Mouse (Mus musculus) embryonic facial prominence, embryonic 11.5 days (tissue): ENCODE data around the gene Cdkn1a. TPM values are rescaled to one million over a fixed set of nuclear protein-coding genes. Genes with fewer than 3 reads are reported as not detected.

Experiments used
- ATAC-seq: fragments of 200-750 bp; cut with Nextera tagmentation; replicated peaks from 2 replicates; pipeline ENCODE4 v1.8.0; 2017; ENCODE audit warnings: low read depth; ENCODE audit not compliant: insufficient number of reproducible peaks, low FRiP score, low TSS enrichment
- DNase-seq: peaks from one replicate; pipeline ENCODE4 v3.0.0-alpha.2; 2015; ENCODE audit warnings: low spot score
- H3K27ac ChIP-seq: fragments of 300-500 bp; sonication (generic); replicated peaks from 2 replicates; pipeline ENCODE4 v1.5.1; 2014; ENCODE audit warnings: mild to moderate bottlenecking, low read depth, low read length, control low read depth
- H3K27me3 ChIP-seq: fragments of 300-500 bp; sonication (generic); 2 replicates; pipeline ENCODE4 v1.6.1; 2014; ENCODE audit warnings: mild to moderate bottlenecking, low read length, moderate library complexity, mixed read lengths; ENCODE audit not compliant: control insufficient read depth, insufficient read depth
- H3K36me3 ChIP-seq: fragments of 300-500 bp; sonication (generic); replicated peaks from 2 replicates; pipeline ENCODE4 v1.6.1; 2014; ENCODE audit warnings: low read depth, mild to moderate bottlenecking, low read length, moderate library complexity, mixed read lengths; ENCODE audit not compliant: control insufficient read depth, insufficient read depth
- H3K4me1 ChIP-seq: fragments of 300-500 bp; sonication (generic); 2 replicates; pipeline ENCODE4 v1.6.1; 2014; ENCODE audit warnings: low read length, mixed read lengths; ENCODE audit not compliant: control insufficient read depth, insufficient read depth
- H3K4me2 ChIP-seq: fragments of 300-500 bp; sonication (generic); 2 replicates; pipeline ENCODE4 v1.6.1; 2014; ENCODE audit warnings: low read depth, mild to moderate bottlenecking, control low read depth, low read length, moderate library complexity
- H3K4me3 ChIP-seq: fragments of 300-500 bp; sonication (generic); 2 replicates; pipeline ENCODE4 v1.5.1; 2014; ENCODE audit warnings: low read depth, low read length, control low read depth
- H3K9ac ChIP-seq: fragments of 300-500 bp; sonication (generic); replicated peaks from 2 replicates; pipeline ENCODE4 v1.6.1; 2014; ENCODE audit warnings: mild to moderate bottlenecking, control low read depth, low read length
- H3K9me3 ChIP-seq: fragments of 300-500 bp; sonication (generic); replicated peaks from 2 replicates; pipeline ENCODE4 v1.6.1; 2016; ENCODE audit warnings: mild to moderate bottlenecking, low read length, inconsistent platforms, mixed read lengths; ENCODE audit not compliant: control insufficient read depth
- WGBS: fragments of 180-500 bp; shearing (Covaris S2); extraction: QIAGEN DNeasy Blood & Tissue Kit; methylation state at CpG from one replicate; pipeline ENCODE4 v1.1.7; 2014; 5-methylcytosine and 5-hydroxymethylcytosine counted together
- polyA plus RNA-seq: library from polyadenylated mRNA; unstranded; fragments of >200 nt; fragmentation: Nextera tagmentation; extraction: Ambion mirVana; gene quantifications from 2 replicates; pipeline ENCODE4 v1.2.1, GENCODE M21; 2014

Gene Cdkn1a
- polyA plus RNA-seq, 1 experiment from 2014 or later = 25.5 TPM

GRCm38 (mm10) chr17:29078519-29079383, 12.0 kb upstream of the Cdkn1a start:
- H3K27me3 ChIP-seq = peaks cover 14% of the 10 kb centered on the region; the same call in 1 of the 2 replicates
- ATAC-seq (no peak), DNase-seq (peak; percentile 38)
- peaks cover 3% of the 10 kb centered on the region for H3K4me1 ChIP-seq
- no peaks in the 10 kb centered on the region for H3K36me3 ChIP-seq
- no peak overlapping the region for H3K4me3 ChIP-seq
- peak overlapping the region; percentile 32 for H3K4me2 ChIP-seq
- H3K9me3 ChIP-seq = no peaks in the 10 kb centered on the region
- 6% methylated on average over 25 of the region's 25 CpGs for WGBS
- H3K27ac ChIP-seq = no peak overlapping the region
- H3K9ac ChIP-seq = no peak overlapping the region

GRCm38 (mm10) chr17:29080758-29081617, 9.8 kb upstream of the Cdkn1a start:
- Histone ChIP-seq H3K4me2 (no peak overlapping the region; the same call in 1 of the 2 replicates), H3K27me3 (peaks cover 14% of the 10 kb centered on the region; the same call in 1 of the 2 replicates), H3K36me3 (no peaks in the 10 kb centered on the region), H3K4me1 (peaks cover 3% of the 10 kb centered on the region), H3K27ac (no peak overlapping the region), H3K4me3 (no peak overlapping the region), H3K9ac (no peak overlapping the region; the same call in 1 of the 2 replicates), H3K9me3 (no peaks in the 10 kb centered on the region)
- WGBS = 3% methylated on average over 23 of the region's 23 CpGs
- ATAC-seq (peak; percentile 41; the same call in 1 of the 2 replicates), DNase-seq (peak; percentile 53)

GRCm38 (mm10) chr17:29081618-29082381, 9.0 kb upstream of the Cdkn1a start:
- Histone ChIP-seq H3K27me3 (peaks cover 14% of the 10 kb centered on the region; the same call in 1 of the 2 replicates), H3K9me3 (no peaks in the 10 kb centered on the region), H3K9ac (peak overlapping the region; percentile 22; the same call in 1 of the 2 replicates), H3K4me1 (peaks cover 3% of the 10 kb centered on the region), H3K4me2 (peak overlapping the region; percentile 13), H3K27ac (no peak overlapping the region), H3K4me3 (no peak overlapping the region), H3K36me3 (no peaks in the 10 kb centered on the region)
- DNase-seq (peak; percentile 43), ATAC-seq (no peak)
- 1% methylated on average over 21 of the region's 21 CpGs for WGBS

GRCm38 (mm10) chr17:29083586-29083985, 7.2 kb upstream of the Cdkn1a start:
- H3K36me3 ChIP-seq = no peaks in the 10 kb centered on the region
- H3K9ac ChIP-seq = no peak overlapping the region
- H3K9me3 ChIP-seq = no peaks in the 10 kb centered on the region
- ATAC-seq (no peak), DNase-seq (no peak)
- H3K27me3 ChIP-seq = peaks cover 14% of the 10 kb centered on the region; the same call in 1 of the 2 replicates
- H3K4me1 ChIP-seq = peaks cover 3% of the 10 kb centered on the region
- H3K4me2 ChIP-seq = no peak overlapping the region
- no peak overlapping the region for H3K4me3 ChIP-seq
- no peak overlapping the region for H3K27ac ChIP-seq
- 89% methylated on average over 8 of the region's 8 CpGs for WGBS

- ATAC-seq (no peak), DNase-seq (no peak)
- no peak overlapping the region for H3K4me3 ChIP-seq
- no peak overlapping the region for H3K4me2 ChIP-seq
- no peak overlapping the region for H3K9ac ChIP-seq
- H3K4me1 ChIP-seq = peaks cover 3% of the 10 kb centered on the region
- H3K27me3 ChIP-seq = peaks cover 14% of the 10 kb centered on the region; the same call in 1 of the 2 replicates
- H3K9me3 ChIP-seq = no peaks in the 10 kb centered on the region
- H3K27ac ChIP-seq = no peak overlapping the region
- WGBS = 88% methylated on average over 7 of the region's 7 CpGs
- H3K36me3 ChIP-seq = no peaks in the 10 kb centered on the region
These were observed 6.1 kb upstream of the Cdkn1a start for GRCm38 (mm10) chr17:29084656-29085055.

- H3K27ac ChIP-seq = no peak overlapping the region
- WGBS = 75% methylated on average over 10 of the region's 10 CpGs
- H3K4me1 ChIP-seq = peaks cover 3% of the 10 kb centered on the region
- H3K4me3 ChIP-seq = no peak overlapping the region
- no peaks in the 10 kb centered on the region for H3K9me3 ChIP-seq
- H3K9ac ChIP-seq = no peak overlapping the region
- H3K27me3 ChIP-seq = peaks cover 14% of the 10 kb centered on the region; the same call in 1 of the 2 replicates
- H3K36me3 ChIP-seq = no peaks in the 10 kb centered on the region
- H3K4me2 ChIP-seq = no peak overlapping the region
- DNase-seq = no peak
- no peak for ATAC-seq
These were observed 5.5 kb upstream of the Cdkn1a start for GRCm38 (mm10) chr17:29085266-29085665.

- Histone ChIP-seq H3K9me3 (no peaks in the 10 kb centered on the region), H3K27me3 (peaks cover 4% of the 10 kb centered on the region; the same call in 1 of the 2 replicates), H3K27ac (no peak overlapping the region), H3K4me3 (no peak overlapping the region), H3K4me1 (peaks cover under 1% of the 10 kb centered on the region; the same call in 1 of the 2 replicates), H3K4me2 (no peak overlapping the region), H3K9ac (no peak overlapping the region), H3K36me3 (no peaks in the 10 kb centered on the region)
- no peak for DNase-seq
- 72% methylated on average over 4 of the region's 4 CpGs for WGBS
- no peak for ATAC-seq
These were observed 3.9 kb upstream of the Cdkn1a start for GRCm38 (mm10) chr17:29086916-29087315.
